Mouse (Mus musculus) stomach, postnatal 0 days (tissue): ENCODE measurements at regions not wholly inside any gene's neighbourhood (a gene's known extent, or its start where the extent isn't known, plus 50 kb on each side); places are given as distances from the start of the nearest gene placed in this dataset.
A peak's percentile ranks its signal among the peaks of the same experiment; 100 is the strongest.

Experiments
- CTCF ChIP-seq: IDR thresholded peaks from 2 replicates; pipeline ENCODE4 v1.5.1; 2016; ENCODE audit warnings: antibody characterized with exemption, low read depth, mild to moderate bottlenecking, moderate library complexity
- EP300 ChIP-seq: optimal IDR thresholded peaks from 2 replicates; pipeline ENCODE3; 2016; ENCODE audit warnings: antibody characterized with exemption

GRCm38 (mm10) chr1:98350095-98350549 lies 70.8 kb upstream of the Slco6d1 start:
- TF ChIP-seq CTCF = peak; percentile 81
- TF ChIP-seq EP300 = no peak
